Mouse (Mus musculus) forebrain, postnatal 0 days (tissue): ENCODE results near the gene D17Wsu92e. TPM values are rescaled to one million over a fixed set of nuclear protein-coding genes. Genes with fewer than 3 reads are reported as not detected.

Experiments used
- ATAC-seq: fragments of 200-750 bp; cut with Nextera tagmentation; 2 replicates; pipeline ENCODE4 v1.8.0; 2017; ENCODE audit warnings: mild to moderate bottlenecking, moderate library complexity
- DNase-seq: peaks from one replicate; pipeline ENCODE4 v3.0.0-alpha.2; 2015
- H3K27ac ChIP-seq: fragments of 300-500 bp; sonication (generic); 2 replicates; pipeline ENCODE4 v1.5.1; 2014; ENCODE audit warnings: low read depth, mild to moderate bottlenecking, antibody characterized with exemption, low read length, moderate library complexity, mixed read lengths
- H3K27me3 ChIP-seq: fragments of 300-500 bp; sonication (generic); 2 replicates; pipeline ENCODE4 v1.6.1; 2014; ENCODE audit warnings: mild to moderate bottlenecking, low read length, mixed read lengths; ENCODE audit not compliant: insufficient read depth
- H3K36me3 ChIP-seq: fragments of 300-500 bp; sonication (generic); 2 replicates; pipeline ENCODE4 v1.6.1; 2014; ENCODE audit warnings: mild to moderate bottlenecking, moderate library complexity; ENCODE audit not compliant: insufficient read depth
- H3K4me1 ChIP-seq: fragments of 300-500 bp; sonication (generic); 2 replicates; pipeline ENCODE4 v1.6.1; 2014; ENCODE audit warnings: antibody characterized with exemption; ENCODE audit not compliant: insufficient read depth
- H3K4me2 ChIP-seq: fragments of 300-500 bp; sonication (generic); 2 replicates; pipeline ENCODE4 v1.6.1; 2014; ENCODE audit warnings: low read depth, mild to moderate bottlenecking, moderate library complexity
- H3K4me3 ChIP-seq: fragments of 300-500 bp; sonication (generic); 2 replicates; pipeline ENCODE4 v1.5.1; 2014; ENCODE audit warnings: low read depth, low read length, mixed read lengths
- H3K9ac ChIP-seq: fragments of 300-500 bp; sonication (generic); 2 replicates; pipeline ENCODE4 v1.6.1; 2014; ENCODE audit warnings: mild to moderate bottlenecking
- H3K9me3 ChIP-seq: fragments of 300-500 bp; sonication (generic); 2 replicates; pipeline ENCODE4 v1.6.1; 2016; ENCODE audit warnings: low read length
- CTCF ChIP-seq: sonication (generic); IDR thresholded peaks from 2 replicates; pipeline ENCODE4 v1.5.1; 2016; ENCODE audit warnings: antibody characterized with exemption, control low read depth, low read depth
- WGBS: fragments of 180-500 bp; shearing (Covaris S2); extraction: QIAGEN DNeasy Blood & Tissue Kit; methylation state at CpG from one replicate; pipeline ENCODE4 v1.1.7; 2014; 5-methylcytosine and 5-hydroxymethylcytosine counted together
- polyA plus RNA-seq: library from polyadenylated mRNA; unstranded; fragments of >200 nt; fragmentation: Nextera tagmentation; extraction: Ambion mirVana; gene quantifications from 2 replicates; pipeline ENCODE4 v1.2.1, GENCODE M21; 2015
- total RNA-seq: library from RNA; depleted of rRNA; stranded (reverse); fragments of >200 nt; gene quantifications from 2 replicates; pipeline ENCODE4 v1.2.3, GENCODE M21; 2014

The D17Wsu92e gene
- total and polyA plus RNA-seq, 2 experiments from 2014 or later = 9.4 to 63.6 TPM

GRCm38 (mm10) chr17:27796780-27797179 lies 23.7 kb downstream of the D17Wsu92e start:
- H3K4me3 ChIP-seq = no peak overlapping the region
- 18% methylated on average over 6 of the region's 6 CpGs for WGBS
- peak; percentile 77 for ATAC-seq
- 0 out of 2 replicates have a peak overlapping the region, but pooled peaks have one; percentile 11 for H3K4me2 ChIP-seq
- peak; percentile 73 for DNase-seq
- no peak for TF ChIP-seq CTCF
- H3K4me1 ChIP-seq = peaks cover 19% of the 10 kb centered on the region
- no peaks in the 10 kb centered on the region for H3K9me3 ChIP-seq
- 0 out of 2 replicates have a peak overlapping the region, but pooled peaks have one; percentile 1 for H3K9ac ChIP-seq
- no peaks in the 10 kb centered on the region for H3K27me3 ChIP-seq
- peak overlapping the region; percentile 74 for H3K27ac ChIP-seq
- no peaks in the 10 kb centered on the region for H3K36me3 ChIP-seq

GRCm38 (mm10) chr17:27793144-27793543 lies 27.3 kb downstream of the D17Wsu92e start:
- H3K27me3 ChIP-seq = no peaks in the 10 kb centered on the region
- DNase-seq = no peak
- 87% methylated on average over 6 of the region's 6 CpGs for WGBS

GRCm38 (mm10) chr17:27792516-27792915 lies 27.9 kb downstream of the D17Wsu92e start:
- H3K4me1 ChIP-seq = peaks cover 17% of the 10 kb centered on the region
- H3K4me2 ChIP-seq = no peak overlapping the region
- no peak overlapping the region for H3K4me3 ChIP-seq
- H3K27ac ChIP-seq = no peak overlapping the region
- no peak for DNase-seq
- H3K9me3 ChIP-seq = no peaks in the 10 kb centered on the region
- no peak overlapping the region for H3K9ac ChIP-seq
- peaks cover 3% of the 10 kb centered on the region; the same call in 1 of the 2 replicates for H3K36me3 ChIP-seq
- TF ChIP-seq CTCF = no peak
- H3K27me3 ChIP-seq = no peaks in the 10 kb centered on the region
- WGBS = 82% methylated on average over 4 of the region's 4 CpGs
- no peak for ATAC-seq

More at GRCm38 (mm10) chr17:27793144-27793543, 27.3 kb downstream of the D17Wsu92e start:
- Histone ChIP-seq H3K4me1 (peaks cover 19% of the 10 kb centered on the region), H3K4me3 (no peak overlapping the region), H3K27ac (no peak overlapping the region), H3K9ac (no peak overlapping the region), H3K9me3 (no peaks in the 10 kb centered on the region), H3K36me3 (peaks cover 3% of the 10 kb centered on the region; the same call in 1 of the 2 replicates), H3K4me2 (no peak overlapping the region)
- no peak for TF ChIP-seq CTCF
- ATAC-seq = no peak

GRCm38 (mm10) chr17:27791556-27791955 lies 28.9 kb downstream of the D17Wsu92e start:
- no peak for ATAC-seq
- TF ChIP-seq CTCF = no peak
- H3K36me3 ChIP-seq = peaks cover 3% of the 10 kb centered on the region; the same call in 1 of the 2 replicates
- H3K27ac ChIP-seq = no peak overlapping the region
- no peak for DNase-seq
- no peaks in the 10 kb centered on the region for H3K9me3 ChIP-seq
- peaks cover 7% of the 10 kb centered on the region for H3K4me1 ChIP-seq
- 90% methylated on average over 2 of the region's 2 CpGs for WGBS
- H3K27me3 ChIP-seq = no peaks in the 10 kb centered on the region
- no peak overlapping the region for H3K9ac ChIP-seq
- no peak overlapping the region for H3K4me3 ChIP-seq
- H3K4me2 ChIP-seq = no peak overlapping the region

GRCm38 (mm10) chr17:27790976-27791375 lies 29.5 kb downstream of the D17Wsu92e start:
- Histone ChIP-seq H3K4me1 (peaks cover 1% of the 10 kb centered on the region; the same call in 1 of the 2 replicates), H3K36me3 (peaks cover 5% of the 10 kb centered on the region; the same call in 1 of the 2 replicates), H3K27ac (no peak overlapping the region), H3K27me3 (no peaks in the 10 kb centered on the region), H3K9me3 (no peaks in the 10 kb centered on the region), H3K4me3 (no peak overlapping the region), H3K9ac (no peak overlapping the region), H3K4me2 (no peak overlapping the region)
- DNase-seq = no peak
- ATAC-seq = no peak
- 85% methylated on average over 2 of the region's 2 CpGs for WGBS
- TF ChIP-seq CTCF = no peak

GRCm38 (mm10) chr17:27790015-27790414 lies 30.4 kb downstream of the D17Wsu92e start:
- 89% methylated on average over 5 of the region's 5 CpGs for WGBS
- Histone ChIP-seq H3K36me3 (peaks cover 10% of the 10 kb centered on the region), H3K9ac (no peak overlapping the region), H3K9me3 (no peaks in the 10 kb centered on the region), H3K4me3 (no peak overlapping the region), H3K27ac (no peak overlapping the region), H3K4me2 (no peak overlapping the region), H3K4me1 (no peaks in the 10 kb centered on the region), H3K27me3 (no peaks in the 10 kb centered on the region)
- ATAC-seq (no peak), DNase-seq (no peak)
- TF ChIP-seq CTCF = no peak

- Histone ChIP-seq H3K27me3 (no peaks in the 10 kb centered on the region), H3K9me3 (no peaks in the 10 kb centered on the region), H3K9ac (no peak overlapping the region), H3K27ac (no peak overlapping the region), H3K4me3 (no peak overlapping the region), H3K4me2 (no peak overlapping the region), H3K4me1 (no peaks in the 10 kb centered on the region), H3K36me3 (peaks cover 10% of the 10 kb centered on the region)
- no peak for DNase-seq
- no peak for ATAC-seq
- WGBS = 83% methylated on average over 6 of the region's 6 CpGs
- no peak for TF ChIP-seq CTCF
Measured at GRCm38 (mm10) chr17:27788456-27789172, 31.8 kb downstream of the D17Wsu92e start.
